Mouse (Mus musculus) lung, embryonic 14.5 days (tissue): ENCODE data around the gene Zfp367. TPM values are rescaled to one million over a fixed set of nuclear protein-coding genes. Genes with fewer than 3 reads are reported as not detected.
A peak's percentile ranks its signal among the peaks of the same experiment; 100 is the strongest.

Experiments
- ATAC-seq: fragments of 200-750 bp; cut with Nextera tagmentation; 2 replicates; pipeline ENCODE4 v1.8.0; 2017; ENCODE audit warnings: mild to moderate bottlenecking, moderate TSS enrichment, moderate library complexity; ENCODE audit not compliant: insufficient read depth
- DNase-seq: peaks from one replicate; pipeline ENCODE4 v3.0.0-alpha.2; 2015
- H3K27ac ChIP-seq: fragments of 300-500 bp; sonication (generic); 2 replicates; pipeline ENCODE4 v1.5.1; 2014; ENCODE audit warnings: low read depth, mild to moderate bottlenecking, moderate library complexity
- H3K27me3 ChIP-seq: fragments of 300-500 bp; sonication (generic); 2 replicates; pipeline ENCODE4 v1.6.1; 2014; ENCODE audit warnings: low read length, control low read depth; ENCODE audit not compliant: insufficient read depth
- H3K36me3 ChIP-seq: fragments of 300-500 bp; sonication (generic); 2 replicates; pipeline ENCODE4 v1.6.1; 2014; ENCODE audit warnings: control low read depth; ENCODE audit not compliant: insufficient read depth
- H3K4me1 ChIP-seq: fragments of 300-500 bp; sonication (generic); 2 replicates; pipeline ENCODE4 v1.6.1; 2014; ENCODE audit warnings: antibody characterized with exemption, control low read depth; ENCODE audit not compliant: insufficient read depth
- H3K4me2 ChIP-seq: fragments of 300-500 bp; sonication (generic); 2 replicates; pipeline ENCODE4 v1.6.1; 2014; ENCODE audit warnings: mild to moderate bottlenecking
- H3K4me3 ChIP-seq: fragments of 300-500 bp; sonication (generic); 2 replicates; pipeline ENCODE4 v1.5.1; 2014; ENCODE audit warnings: low read depth, low read length
- H3K9ac ChIP-seq: fragments of 300-500 bp; sonication (generic); 2 replicates; pipeline ENCODE4 v1.6.1; 2014
- H3K9me3 ChIP-seq: fragments of 300-500 bp; sonication (generic); 2 replicates; pipeline ENCODE4 v1.6.1; 2016; ENCODE audit warnings: low read depth, low read length, control low read depth
- CTCF ChIP-seq: IDR thresholded peaks from 2 replicates; pipeline ENCODE4 v1.5.1; 2016; ENCODE audit warnings: antibody characterized with exemption, low read depth
- WGBS: fragments of 180-500 bp; shearing (Covaris S2); extraction: QIAGEN DNeasy Blood & Tissue Kit; methylation state at CpG from one replicate; pipeline ENCODE4 v1.1.7; 2014; 5-methylcytosine and 5-hydroxymethylcytosine counted together
- polyA plus RNA-seq: library from polyadenylated mRNA; unstranded; fragments of >200 nt; fragmentation: Nextera tagmentation; extraction: Ambion mirVana; gene quantifications from 2 replicates; pipeline ENCODE4 v1.2.1, GENCODE M21; 2014

The Zfp367 gene
- polyA plus RNA-seq, 1 experiment from 2014 or later = 29.5 TPM

DNA sequence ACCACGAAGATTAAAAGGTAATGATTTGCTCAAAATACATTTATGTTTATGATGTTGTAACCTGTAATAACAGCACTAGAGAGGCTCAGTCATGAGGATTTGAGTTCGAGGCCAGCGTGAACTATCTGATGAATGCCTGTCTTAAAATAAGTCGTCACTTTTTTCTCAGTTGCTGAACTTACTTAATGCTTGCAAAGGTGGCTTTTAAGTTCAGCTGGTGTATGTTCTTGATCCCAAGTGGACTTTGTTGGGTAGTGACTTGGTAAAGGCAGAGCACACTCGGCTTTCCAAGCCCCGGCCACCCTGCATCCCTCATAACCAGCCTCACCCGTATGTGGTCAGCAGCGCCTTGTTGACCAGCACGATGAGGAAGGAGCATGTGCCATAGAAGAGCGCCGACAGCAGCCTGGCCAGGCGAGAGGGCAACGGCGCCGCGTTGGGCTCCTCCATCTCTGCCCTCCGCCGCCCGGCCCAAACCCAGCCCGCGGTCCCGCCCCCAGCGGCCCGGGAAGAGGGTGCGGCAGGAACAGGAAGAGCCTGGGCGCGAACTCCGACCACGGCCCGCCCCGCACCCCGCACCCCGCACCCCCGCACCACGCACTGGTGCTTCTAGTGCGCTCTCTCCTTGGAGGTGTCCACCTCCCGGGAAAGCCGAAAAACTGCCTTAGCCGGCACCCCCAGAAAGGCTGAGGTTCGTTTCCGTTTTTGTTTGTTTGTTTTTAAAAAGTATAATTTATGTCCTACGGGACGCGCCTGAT, 24.0 kb downstream of the Zfp367 start, which contains the start of gene Slc35d2:
Slc35d2 (minus strand) TSS at position 511 of the 758 bp plus-strand sequence.
- DNase-seq = peak; percentile 70
- ATAC-seq = peak; percentile 89
- 7% methylated on average over 44 of the region's 44 CpGs for WGBS
- Histone ChIP-seq H3K4me1 (no peaks in the 10 kb centered on the region), H3K27me3 (no peaks in the 10 kb centered on the region), H3K36me3 (peaks cover 14% of the 10 kb centered on the region), H3K9ac (peak within 1 kb of the TSS; percentile 71), H3K4me2 (peak within 1 kb of the TSS; percentile 79), H3K4me3 (peak within 1 kb of the TSS; percentile 60), H3K27ac (peak within 1 kb of the TSS; percentile 33; the same call in 1 of the 2 replicates), H3K9me3 (no peaks in the 10 kb centered on the region)
- no peak for TF ChIP-seq CTCF

DNA sequence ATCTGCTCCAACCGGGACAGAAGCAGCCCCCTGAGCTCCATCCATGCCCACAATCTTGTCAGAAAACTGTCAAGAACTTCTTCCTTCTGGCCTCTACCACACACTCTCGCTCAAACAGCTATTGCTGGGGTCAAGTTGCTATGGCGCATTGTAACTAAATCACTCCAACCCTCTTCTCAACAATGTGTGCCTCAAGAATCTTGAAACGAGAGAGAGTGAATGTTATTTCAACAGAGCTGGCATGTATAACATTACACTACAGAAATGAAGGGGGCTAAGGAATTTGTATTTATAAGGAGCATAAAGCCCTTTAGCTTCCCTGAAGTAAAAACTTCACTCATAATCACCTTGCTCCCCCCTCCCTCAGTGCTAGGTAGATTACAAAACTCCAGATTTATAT, 26.7 kb downstream of the Zfp367 start:
- Histone ChIP-seq H3K36me3 (no peaks in the 10 kb centered on the region), H3K9ac (no peak overlapping the region), H3K9me3 (no peaks in the 10 kb centered on the region), H3K27me3 (no peaks in the 10 kb centered on the region), H3K27ac (no peak overlapping the region), H3K4me2 (no peak overlapping the region), H3K4me1 (no peaks in the 10 kb centered on the region), H3K4me3 (no peak overlapping the region)
- DNase-seq = peak; percentile 7
- no peak for TF ChIP-seq CTCF
- no peak for ATAC-seq
- 39% methylated on average over 4 of the region's 4 CpGs for WGBS

DNA sequence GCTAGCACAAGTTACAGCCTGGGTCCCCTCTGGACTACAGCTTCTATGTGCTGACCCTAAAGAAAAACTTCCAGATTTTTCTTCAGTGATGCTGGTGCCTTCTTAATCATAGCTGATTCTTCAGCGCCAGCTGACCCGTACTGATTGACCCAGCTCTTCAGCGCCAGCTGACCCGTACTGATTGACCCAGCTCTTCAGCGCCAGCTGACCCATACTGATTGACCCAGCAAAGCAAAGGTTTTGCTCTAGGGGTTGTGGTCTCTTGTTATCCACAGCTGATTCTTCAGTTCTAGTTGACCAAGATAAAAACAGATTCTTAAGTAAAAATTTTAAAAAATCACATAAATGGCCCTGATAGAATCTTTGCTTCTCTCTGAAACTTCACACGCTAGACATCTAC, 28.1 kb downstream of the Zfp367 start:
- Histone ChIP-seq H3K36me3 (no peaks in the 10 kb centered on the region), H3K27ac (no peak overlapping the region), H3K4me2 (no peak overlapping the region), H3K4me1 (no peaks in the 10 kb centered on the region), H3K4me3 (no peak overlapping the region), H3K9me3 (no peaks in the 10 kb centered on the region), H3K27me3 (no peaks in the 10 kb centered on the region), H3K9ac (no peak overlapping the region)
- TF ChIP-seq CTCF = no peak
- ATAC-seq (no peak), DNase-seq (no peak)
- 93% methylated on average over 6 of the region's 6 CpGs for WGBS

DNA sequence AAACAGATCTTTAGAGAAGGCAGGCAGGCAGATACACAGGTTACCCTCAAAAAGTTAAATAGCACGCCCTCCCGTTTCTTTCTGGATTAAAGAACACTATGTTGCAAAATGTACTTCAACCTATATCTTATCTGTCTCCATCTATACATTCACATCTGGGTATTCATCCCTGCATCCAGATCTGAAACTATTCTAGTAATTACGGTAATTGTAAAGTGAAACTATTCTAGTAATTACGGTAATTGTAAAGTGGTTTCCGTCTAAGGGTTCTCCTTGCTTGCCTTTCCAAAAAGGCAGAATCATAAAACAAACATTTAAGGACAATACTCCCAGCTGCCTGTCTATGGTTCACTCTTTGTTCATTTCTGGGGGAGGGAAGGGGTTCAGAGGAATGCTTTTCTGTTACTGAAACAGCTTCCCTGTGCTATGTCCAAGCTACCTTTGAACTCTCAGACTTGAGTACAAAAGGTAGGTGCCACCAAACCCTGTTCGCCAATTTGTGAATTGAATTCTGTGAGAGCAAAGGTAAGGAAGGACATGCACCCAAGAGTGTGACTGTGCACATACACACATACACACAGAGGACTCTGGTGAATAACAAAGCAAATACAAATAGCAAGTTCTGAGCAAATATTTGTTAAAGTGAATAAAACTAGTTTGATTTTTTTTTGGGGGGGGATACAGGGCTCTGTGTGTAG, 29.4 kb downstream of the Zfp367 start:
- no peak for ATAC-seq
- H3K4me2 ChIP-seq = no peak overlapping the region
- H3K9me3 ChIP-seq = no peaks in the 10 kb centered on the region
- H3K4me1 ChIP-seq = no peaks in the 10 kb centered on the region
- no peaks in the 10 kb centered on the region for H3K36me3 ChIP-seq
- no peak for TF ChIP-seq CTCF
- 33% methylated on average over 6 of the region's 6 CpGs for WGBS
- H3K27ac ChIP-seq = no peak overlapping the region
- H3K27me3 ChIP-seq = no peaks in the 10 kb centered on the region
- DNase-seq = no peak
- H3K4me3 ChIP-seq = no peak overlapping the region
- H3K9ac ChIP-seq = no peak overlapping the region

DNA sequence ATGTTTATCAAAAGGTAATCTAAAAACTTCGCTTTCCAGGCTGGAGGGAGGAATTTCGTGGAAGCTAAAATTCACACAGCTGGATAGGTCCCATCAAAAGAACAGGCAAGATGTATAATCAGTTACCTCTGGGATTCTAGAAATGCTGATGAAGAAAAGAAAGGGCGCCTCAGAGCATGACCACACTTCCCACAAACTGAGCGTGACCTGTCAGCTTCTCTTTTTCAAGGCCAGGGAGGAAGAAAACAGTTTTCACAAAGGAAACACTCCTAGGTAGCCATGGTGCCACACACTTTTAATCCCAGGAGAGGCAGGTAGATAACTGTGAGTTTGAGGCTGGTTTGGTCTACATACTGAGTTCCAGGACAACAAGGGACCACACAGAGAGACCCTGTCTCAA, 32.2 kb downstream of the Zfp367 start:
- no peak overlapping the region for H3K4me3 ChIP-seq
- no peaks in the 10 kb centered on the region for H3K36me3 ChIP-seq
- H3K9ac ChIP-seq = no peak overlapping the region
- 55% methylated on average over 4 of the region's 4 CpGs for WGBS
- H3K9me3 ChIP-seq = no peaks in the 10 kb centered on the region
- no peak overlapping the region for H3K4me2 ChIP-seq
- H3K27me3 ChIP-seq = no peaks in the 10 kb centered on the region
- no peaks in the 10 kb centered on the region for H3K4me1 ChIP-seq
- no peak for TF ChIP-seq CTCF
- DNase-seq (no peak), ATAC-seq (no peak)
- no peak overlapping the region for H3K27ac ChIP-seq

DNA sequence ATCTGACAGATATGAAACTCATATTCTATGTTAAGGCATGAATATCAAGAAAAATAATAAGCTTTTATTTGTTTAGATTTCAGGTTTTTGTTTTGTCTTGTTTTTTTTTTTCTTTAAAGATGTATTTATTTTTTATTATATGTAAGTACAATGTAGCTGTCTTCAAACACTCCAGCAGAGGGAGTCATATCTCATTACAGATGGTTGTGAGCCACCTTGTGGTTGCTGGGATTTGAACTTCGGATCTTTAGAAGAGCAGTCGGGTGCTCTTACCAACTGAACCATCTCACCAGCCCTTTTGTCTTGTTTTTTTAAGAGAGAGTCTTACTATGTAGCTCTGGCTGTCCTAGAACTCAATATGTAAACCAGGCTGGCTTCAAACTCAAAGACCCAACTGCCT, 35.6 kb downstream of the Zfp367 start:
- Histone ChIP-seq H3K4me2 (no peak overlapping the region), H3K9ac (no peak overlapping the region), H3K4me3 (no peak overlapping the region), H3K36me3 (no peaks in the 10 kb centered on the region), H3K27ac (no peak overlapping the region), H3K4me1 (no peaks in the 10 kb centered on the region), H3K27me3 (no peaks in the 10 kb centered on the region), H3K9me3 (no peaks in the 10 kb centered on the region)
- ATAC-seq = no peak
- no peak for DNase-seq
- WGBS = 49% methylated on average over 2 of the region's 2 CpGs
- peak; percentile 36 for TF ChIP-seq CTCF

DNA sequence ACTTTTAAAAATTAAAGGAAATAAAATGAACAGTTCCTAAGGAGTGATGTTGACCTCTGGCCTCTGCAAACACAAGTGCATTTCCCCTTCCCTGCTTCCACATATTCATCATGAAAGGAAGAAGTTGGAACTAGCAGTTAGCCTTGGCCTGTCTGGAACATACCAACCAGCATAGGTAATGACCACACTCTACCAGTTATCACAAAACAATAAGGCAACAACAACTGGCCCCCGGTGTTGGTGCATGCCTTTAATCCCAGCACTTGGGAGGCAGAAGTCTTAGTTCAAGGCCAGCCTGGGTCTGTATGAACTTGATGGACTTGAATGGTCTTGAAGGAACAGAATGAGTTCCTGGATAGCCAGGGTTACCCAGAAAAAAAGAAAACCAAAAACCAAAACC, 42.6 kb downstream of the Zfp367 start:
- Histone ChIP-seq H3K27me3 (no peaks in the 10 kb centered on the region), H3K9ac (no peak overlapping the region), H3K4me2 (no peak overlapping the region), H3K36me3 (no peaks in the 10 kb centered on the region), H3K9me3 (no peaks in the 10 kb centered on the region), H3K27ac (no peak overlapping the region), H3K4me3 (no peak overlapping the region), H3K4me1 (no peaks in the 10 kb centered on the region)
- ATAC-seq (no peak), DNase-seq (no peak)
- TF ChIP-seq CTCF = no peak
- WGBS = 100% methylated on average over 1 of the region's 1 CpGs
